Mouse (Mus musculus) liver, embryonic 14.5 days (tissue): ENCODE measurements around the gene Rps16.

Experiments
- CTCF ChIP-seq: IDR thresholded peaks from 2 replicates; pipeline ENCODE4 v1.5.1; 2016; ENCODE audit warnings: antibody characterized with exemption, low read depth, control low read depth
- EP300 ChIP-seq: IDR thresholded peaks from 2 replicates; pipeline ENCODE4 v1.6.1; 2016; ENCODE audit warnings: antibody characterized with exemption, low read depth

GRCm38 (mm10) chr7:28395425-28395824 lies 45.0 kb downstream of the Rps16 start:
- no peak for TF ChIP-seq EP300
- TF ChIP-seq CTCF = no peak
